Mouse (Mus musculus): Measurements from ENCODE around the gene Nrp1. TPM values are rescaled to one million over a fixed set of nuclear protein-coding genes. Genes with fewer than 3 reads are reported as not detected.

Gene Nrp1
- polyA plus RNA-seq (2015; fragmentation: Illumina TruSeq; extraction: RNeasy Lipid Tissue Mini Kit (QIAGEN cat#74804); ENCODE audit: low read depth, low replicate concordance): 16.2 TPM

DNA sequence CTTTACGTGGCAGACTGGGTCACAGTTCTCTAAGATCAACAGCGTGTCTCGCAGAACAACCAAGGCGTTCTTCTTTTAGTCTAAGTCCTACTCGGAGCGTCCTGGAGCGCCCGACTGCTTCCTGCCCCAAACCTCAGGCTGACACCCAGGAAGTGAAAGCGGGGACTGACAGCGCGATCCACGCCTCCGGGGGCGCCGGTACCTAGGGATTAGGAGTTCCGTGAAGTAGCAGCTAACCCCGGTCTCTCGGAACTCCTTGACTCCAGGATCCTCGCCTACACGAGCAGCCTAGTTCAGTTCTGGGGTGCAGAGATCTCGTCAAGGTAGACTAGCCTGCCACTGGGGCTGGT, at the start of gene Nrp1:
TSS of gene Nrp1 (plus strand) at position 199 of the 350 bp plus-strand sequence.

Measured in brain, adult 10 weeks (tissue).